Mouse (Mus musculus): ENCODE data around the gene Max. TPM values are rescaled to one million over a fixed set of nuclear protein-coding genes. Genes with fewer than 3 reads are reported as not detected.

The Max gene
- polyA plus RNA-seq, 1 experiment from 2014 or later, result 13.1 TPM

DNA sequence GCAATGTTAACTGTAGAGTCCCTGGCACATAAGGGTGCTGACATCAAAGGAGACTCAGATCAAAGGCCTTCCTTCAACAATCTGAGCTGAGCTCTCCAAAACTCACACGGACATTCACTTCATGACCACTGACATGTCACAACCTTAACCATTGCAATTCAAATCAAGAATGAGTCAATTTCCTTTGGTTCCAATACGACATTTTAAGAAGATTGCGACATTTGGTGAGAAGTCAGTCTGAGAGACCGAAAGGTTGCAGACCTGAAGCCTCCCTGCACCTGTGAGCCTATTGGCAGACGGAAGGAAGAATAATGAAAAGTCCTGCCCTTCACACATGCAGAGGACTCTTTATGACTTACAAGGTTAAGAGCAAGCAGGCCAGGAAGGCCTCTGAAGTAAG, 11.7 kb downstream of the Max start:
- Histone ChIP-seq H3K4me1 (peaks cover 18% of the 10 kb centered on the region), H3K4me2 (no peak overlapping the region), H3K27ac (no peak overlapping the region), H3K4me3 (no peak overlapping the region), H3K27me3 (no peaks in the 10 kb centered on the region), H3K9ac (no peak overlapping the region), H3K9me3 (no peaks in the 10 kb centered on the region), H3K36me3 (peaks cover 82% of the 10 kb centered on the region)
- WGBS, result 81% methylated on average over 5 of the region's 5 CpGs
- no peak for ATAC-seq (ENCODE audit: borderline replicate concordance, extremely low read depth, low FRiP score, low TSS enrichment)

DNA sequence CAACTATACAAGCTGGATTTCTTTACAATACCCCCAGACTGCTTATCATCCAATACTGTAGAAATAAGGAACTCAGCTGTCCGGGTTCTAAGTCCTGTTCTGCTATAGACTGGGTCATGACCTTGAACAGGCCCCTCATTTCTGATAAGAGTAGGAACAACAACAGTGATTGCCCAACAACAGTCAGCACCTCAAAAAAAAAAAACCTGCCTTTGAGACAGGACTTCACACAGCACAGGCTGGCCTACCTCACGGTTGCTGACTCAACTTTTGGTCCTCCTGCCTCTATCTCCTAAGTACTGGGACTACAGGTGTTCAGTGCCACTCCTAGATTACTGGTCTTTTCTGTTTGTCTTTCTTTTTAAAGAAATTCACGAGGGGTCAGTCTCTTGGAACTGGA, 13.2 kb downstream of the Max start:
- H3K4me3 ChIP-seq, result no peak overlapping the region
- WGBS, result 60% methylated on average over 3 of the region's 3 CpGs
- no peak overlapping the region for H3K4me2 ChIP-seq
- H3K9me3 ChIP-seq, result no peaks in the 10 kb centered on the region
- no peak overlapping the region for H3K27ac ChIP-seq
- H3K27me3 ChIP-seq, result no peaks in the 10 kb centered on the region
- peaks cover 4% of the 10 kb centered on the region for H3K4me1 ChIP-seq
- ATAC-seq (ENCODE audit: borderline replicate concordance, extremely low read depth, low FRiP score, low TSS enrichment), result no peak
- peaks cover 94% of the 10 kb centered on the region for H3K36me3 ChIP-seq
- H3K9ac ChIP-seq, result no peak overlapping the region

DNA sequence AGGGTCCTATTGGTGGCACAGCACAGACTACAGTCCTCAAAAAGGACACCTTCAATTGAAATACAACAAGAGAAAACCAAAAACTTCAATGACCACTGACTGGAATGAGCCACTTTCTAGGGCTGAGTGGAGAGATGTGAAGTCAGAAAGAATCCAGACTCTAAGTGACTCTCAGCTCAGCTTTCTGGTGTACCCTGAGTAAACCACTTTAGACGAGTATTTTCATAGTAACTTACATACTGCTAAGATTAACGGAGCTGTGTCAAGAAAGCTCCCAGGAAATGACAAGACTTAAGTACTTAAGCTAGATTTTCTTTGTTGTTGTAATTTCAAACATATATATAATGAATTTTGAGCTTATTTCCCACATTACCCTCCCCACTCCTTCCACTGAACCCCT, 13.8 kb downstream of the Max start:
- ATAC-seq (ENCODE audit: borderline replicate concordance, extremely low read depth, low FRiP score, low TSS enrichment), result no peak
- no peak overlapping the region for H3K4me2 ChIP-seq
- no peak overlapping the region for H3K4me3 ChIP-seq
- WGBS, result 61% methylated on average over 2 of the region's 2 CpGs
- no peaks in the 10 kb centered on the region for H3K4me1 ChIP-seq
- no peak overlapping the region for H3K27ac ChIP-seq
- no peaks in the 10 kb centered on the region for H3K27me3 ChIP-seq
- H3K9me3 ChIP-seq, result no peaks in the 10 kb centered on the region
- H3K9ac ChIP-seq, result no peak overlapping the region
- peaks cover 96% of the 10 kb centered on the region for H3K36me3 ChIP-seq

DNA sequence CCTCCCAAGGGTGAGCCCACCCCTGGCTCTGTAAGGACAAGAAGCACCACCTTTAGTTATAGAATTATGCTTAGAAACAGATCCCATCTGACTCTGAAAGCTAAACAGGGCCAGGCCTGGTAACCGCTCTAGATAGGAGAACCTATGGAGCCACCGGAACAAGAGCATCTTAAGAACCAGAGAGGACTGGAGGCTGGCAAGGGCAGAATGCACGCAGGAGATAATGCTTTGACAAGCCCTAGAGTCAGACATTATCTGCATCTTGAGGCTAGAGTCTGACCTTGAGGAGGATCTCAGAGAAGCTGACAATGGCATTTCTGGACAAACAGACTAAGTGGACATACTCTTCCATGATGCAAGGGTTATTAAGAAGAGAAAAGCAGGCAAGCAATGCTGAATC, 14.5 kb downstream of the Max start:
- ATAC-seq (ENCODE audit: borderline replicate concordance, extremely low read depth, low FRiP score, low TSS enrichment), result no peak
- H3K9me3 ChIP-seq, result no peaks in the 10 kb centered on the region
- no peaks in the 10 kb centered on the region for H3K27me3 ChIP-seq
- no peaks in the 10 kb centered on the region for H3K4me1 ChIP-seq
- H3K4me2 ChIP-seq, result no peak overlapping the region
- peaks cover 95% of the 10 kb centered on the region for H3K36me3 ChIP-seq
- 94% methylated on average over 3 of the region's 3 CpGs for WGBS
- no peak overlapping the region for H3K27ac ChIP-seq
- no peak overlapping the region for H3K4me3 ChIP-seq
- no peak overlapping the region for H3K9ac ChIP-seq

DNA sequence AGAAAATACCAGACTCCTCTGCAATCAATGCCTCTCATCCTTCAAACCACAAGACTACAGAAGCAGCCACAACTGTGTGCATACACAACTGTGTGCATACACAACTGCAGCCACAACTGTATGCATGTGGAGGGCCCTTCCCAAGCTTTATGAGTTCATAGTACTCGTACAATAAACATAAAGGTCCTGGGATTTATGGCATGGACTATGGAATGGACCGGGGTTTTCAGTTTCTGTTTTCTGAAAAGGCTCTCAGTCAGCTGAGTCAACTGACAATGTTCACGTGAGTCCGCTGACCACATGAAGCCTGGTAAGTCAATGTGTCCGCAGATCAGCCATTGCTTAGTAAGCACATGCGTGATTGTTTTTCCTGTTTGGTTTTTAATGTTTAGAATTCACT, 18.5 kb downstream of the Max start:
- H3K36me3 ChIP-seq, result peaks cover 96% of the 10 kb centered on the region
- H3K4me2 ChIP-seq, result no peak overlapping the region
- H3K9me3 ChIP-seq, result no peaks in the 10 kb centered on the region
- H3K27ac ChIP-seq, result no peak overlapping the region
- WGBS, result 85% methylated on average over 6 of the region's 6 CpGs
- no peaks in the 10 kb centered on the region for H3K27me3 ChIP-seq
- H3K4me3 ChIP-seq, result no peak overlapping the region
- no peak overlapping the region for H3K9ac ChIP-seq
- no peak for ATAC-seq (ENCODE audit: borderline replicate concordance, extremely low read depth, low FRiP score, low TSS enrichment)
- no peaks in the 10 kb centered on the region for H3K4me1 ChIP-seq

DNA sequence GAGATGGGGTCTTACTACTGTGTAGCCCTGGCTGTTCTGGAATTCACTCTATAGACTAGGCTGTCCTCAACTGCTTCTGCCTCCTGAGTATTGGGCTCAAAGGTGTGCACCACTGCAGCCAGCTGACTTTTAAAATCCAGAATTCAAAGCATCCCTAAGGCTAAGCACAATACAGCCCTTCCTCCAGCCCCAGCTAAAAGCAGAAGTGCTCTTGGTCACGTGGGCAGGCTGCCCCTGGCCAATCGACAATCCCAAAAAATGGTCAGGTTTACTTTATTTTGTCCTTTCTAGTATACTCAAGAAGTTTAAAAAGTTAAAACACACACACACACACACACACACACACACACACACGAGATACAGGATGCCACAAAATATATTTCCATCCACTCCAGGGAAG, 19.0 kb downstream of the Max start:
- WGBS, result 78% methylated on average over 3 of the region's 3 CpGs
- Histone ChIP-seq H3K9ac (no peak overlapping the region), H3K4me2 (no peak overlapping the region), H3K27ac (no peak overlapping the region), H3K4me1 (no peaks in the 10 kb centered on the region), H3K4me3 (no peak overlapping the region), H3K27me3 (no peaks in the 10 kb centered on the region), H3K36me3 (peaks cover 96% of the 10 kb centered on the region), H3K9me3 (no peaks in the 10 kb centered on the region)
- no peak for ATAC-seq (ENCODE audit: borderline replicate concordance, extremely low read depth, low FRiP score, low TSS enrichment)

DNA sequence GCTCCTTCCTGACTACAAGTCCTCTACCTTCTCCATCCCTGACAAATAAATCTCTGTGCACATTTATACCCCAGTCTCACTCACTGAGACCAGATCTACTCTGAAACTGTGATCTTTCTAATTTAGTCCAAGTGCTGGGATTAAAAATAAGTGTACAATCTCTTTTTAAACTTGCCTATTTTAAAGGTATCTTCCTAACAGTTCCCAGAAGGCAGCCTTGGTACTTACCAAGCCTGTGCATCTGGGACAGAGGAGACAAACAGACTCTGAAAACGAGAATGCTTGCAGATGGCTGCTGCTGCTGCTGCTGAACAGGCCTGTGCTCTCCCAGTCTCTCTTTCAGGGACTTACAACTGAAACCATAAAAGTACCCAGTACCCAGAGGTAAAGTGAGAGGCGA, 19.5 kb downstream of the Max start:
- H3K4me1 ChIP-seq, result no peaks in the 10 kb centered on the region
- peaks cover 95% of the 10 kb centered on the region for H3K36me3 ChIP-seq
- 80% methylated on average over 2 of the region's 2 CpGs for WGBS
- H3K9me3 ChIP-seq, result no peaks in the 10 kb centered on the region
- H3K9ac ChIP-seq, result no peak overlapping the region
- no peak for ATAC-seq (ENCODE audit: borderline replicate concordance, extremely low read depth, low FRiP score, low TSS enrichment)
- H3K4me2 ChIP-seq, result no peak overlapping the region
- no peak overlapping the region for H3K4me3 ChIP-seq
- no peak overlapping the region for H3K27ac ChIP-seq
- no peaks in the 10 kb centered on the region for H3K27me3 ChIP-seq

DNA sequence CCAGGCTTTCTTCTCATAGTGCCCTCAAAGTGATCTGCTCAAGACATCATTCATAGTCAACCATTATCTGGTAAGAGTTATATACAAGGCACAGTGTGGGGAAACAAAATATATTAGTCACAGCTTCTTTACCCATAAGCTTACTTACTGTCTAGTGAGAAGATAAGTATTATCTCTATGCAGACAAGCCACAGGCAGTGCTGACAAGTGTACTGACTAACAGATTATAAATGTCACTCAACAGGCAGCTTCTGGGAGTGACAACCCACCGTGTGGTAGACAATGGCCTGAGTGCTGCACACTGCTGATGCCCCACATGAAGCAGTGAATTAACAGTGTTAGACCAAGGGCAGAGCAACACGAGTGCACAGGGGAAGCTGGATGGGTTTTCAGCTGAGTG, 20.5 kb downstream of the Max start:
- H3K4me3 ChIP-seq, result no peak overlapping the region
- no peak for ATAC-seq (ENCODE audit: borderline replicate concordance, extremely low read depth, low FRiP score, low TSS enrichment)
- H3K27ac ChIP-seq, result no peak overlapping the region
- H3K4me2 ChIP-seq, result no peak overlapping the region
- H3K27me3 ChIP-seq, result no peaks in the 10 kb centered on the region
- WGBS, result 69% methylated on average over 2 of the region's 2 CpGs
- H3K4me1 ChIP-seq, result no peaks in the 10 kb centered on the region
- H3K36me3 ChIP-seq, result peaks cover 96% of the 10 kb centered on the region
- H3K9ac ChIP-seq, result no peak overlapping the region
- no peaks in the 10 kb centered on the region for H3K9me3 ChIP-seq

DNA sequence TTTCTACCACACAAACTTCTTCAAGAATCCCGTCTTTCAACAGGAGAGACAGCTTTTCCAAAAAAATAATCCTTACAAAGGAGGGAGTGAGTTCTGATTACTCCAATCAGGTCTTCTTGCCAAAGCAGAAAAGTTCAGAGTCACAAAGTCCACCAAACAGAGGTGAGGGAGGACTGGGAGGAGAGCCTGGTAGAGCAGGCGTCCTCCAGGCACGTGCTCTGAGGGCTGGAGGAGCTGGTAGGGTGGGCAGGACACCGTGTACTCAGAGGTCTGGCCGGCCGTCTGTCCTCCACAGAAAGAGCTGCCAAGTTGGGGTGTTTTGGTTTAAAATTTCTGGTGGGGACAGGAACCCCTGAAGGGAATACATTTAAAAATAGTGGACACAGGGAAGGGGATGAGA, 24.0 kb downstream of the Max start:
- H3K4me1 ChIP-seq, result no peaks in the 10 kb centered on the region
- H3K4me2 ChIP-seq, result no peak overlapping the region
- ATAC-seq (ENCODE audit: borderline replicate concordance, extremely low read depth, low FRiP score, low TSS enrichment), result no peak
- peaks cover 71% of the 10 kb centered on the region for H3K36me3 ChIP-seq
- no peak overlapping the region for H3K27ac ChIP-seq
- H3K4me3 ChIP-seq, result no peak overlapping the region
- H3K9me3 ChIP-seq, result no peaks in the 10 kb centered on the region
- H3K27me3 ChIP-seq, result no peaks in the 10 kb centered on the region
- 88% methylated on average over 6 of the region's 6 CpGs for WGBS
- no peak overlapping the region for H3K9ac ChIP-seq

DNA sequence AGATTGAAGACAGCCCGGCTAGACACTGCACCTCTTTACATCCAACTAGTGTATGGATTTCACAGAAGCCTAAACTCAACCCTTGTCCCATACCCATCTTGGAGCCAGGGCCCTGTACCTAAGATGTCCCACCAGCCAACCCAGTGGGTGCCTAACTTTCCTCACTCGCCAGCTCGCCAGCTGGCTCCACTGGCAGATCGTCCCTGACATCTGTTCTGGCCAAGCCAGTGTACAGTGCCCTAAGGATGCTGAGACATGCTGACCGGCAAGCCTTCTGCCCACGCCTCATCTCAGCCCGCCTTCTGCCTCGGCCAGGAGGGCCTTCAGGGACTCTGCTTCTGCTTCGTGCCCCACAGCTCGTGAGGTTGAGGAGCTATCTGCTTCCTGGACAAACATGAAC, 25.8 kb downstream of the Max start:
- 85% methylated on average over 10 of the region's 10 CpGs for WGBS
- Histone ChIP-seq H3K4me3 (no peak overlapping the region), H3K4me1 (no peaks in the 10 kb centered on the region), H3K9ac (no peak overlapping the region), H3K36me3 (peaks cover 54% of the 10 kb centered on the region), H3K27ac (no peak overlapping the region), H3K4me2 (no peak overlapping the region), H3K9me3 (no peaks in the 10 kb centered on the region), H3K27me3 (no peaks in the 10 kb centered on the region)
- ATAC-seq (ENCODE audit: borderline replicate concordance, extremely low read depth, low FRiP score, low TSS enrichment), result no peak

DNA sequence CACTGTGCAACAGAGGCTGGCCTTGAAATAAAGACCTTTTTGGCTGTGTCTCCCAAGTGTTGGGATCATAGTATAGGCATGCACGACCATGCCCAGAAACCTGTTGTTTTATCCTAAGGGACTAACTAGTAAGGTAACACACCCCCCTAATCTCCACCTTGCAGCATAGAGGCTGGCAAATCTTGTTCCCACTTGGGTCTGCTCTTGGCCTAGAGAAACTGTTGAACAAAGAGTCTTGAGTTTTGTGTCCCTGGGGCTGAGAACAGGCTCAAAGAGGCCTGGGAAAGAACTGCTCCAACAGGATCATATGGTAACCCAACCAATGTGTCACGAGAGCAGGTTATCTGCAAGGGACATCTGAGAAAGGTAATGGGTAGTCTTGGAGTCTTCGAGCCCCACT, 27.6 kb downstream of the Max start:
- WGBS, result 85% methylated on average over 3 of the region's 3 CpGs
- H3K9me3 ChIP-seq, result no peaks in the 10 kb centered on the region
- H3K36me3 ChIP-seq, result peaks cover 36% of the 10 kb centered on the region
- H3K4me1 ChIP-seq, result no peaks in the 10 kb centered on the region
- no peaks in the 10 kb centered on the region for H3K27me3 ChIP-seq
- H3K9ac ChIP-seq, result no peak overlapping the region
- no peak overlapping the region for H3K27ac ChIP-seq
- no peak overlapping the region for H3K4me3 ChIP-seq
- ATAC-seq (ENCODE audit: borderline replicate concordance, extremely low read depth, low FRiP score, low TSS enrichment), result no peak
- no peak overlapping the region for H3K4me2 ChIP-seq

DNA sequence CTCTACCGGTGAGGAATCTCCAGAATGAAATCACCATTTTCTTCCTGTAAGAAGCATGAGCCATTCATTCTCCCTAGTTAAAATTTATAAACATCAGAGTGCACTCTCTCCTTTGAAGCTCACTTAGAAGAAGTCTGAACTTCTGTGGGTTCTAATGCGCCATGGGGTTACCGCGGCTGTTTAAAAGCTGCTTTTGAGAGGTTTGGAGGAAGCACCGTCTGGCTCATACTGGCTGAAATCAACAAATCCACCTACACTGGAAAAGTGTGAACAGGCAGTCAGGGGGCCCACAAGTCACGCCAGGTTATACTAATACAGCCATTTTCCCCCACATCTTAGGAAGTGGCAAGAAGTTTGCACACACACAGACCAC, 29.3 kb downstream of the Max start:
- Histone ChIP-seq H3K4me3 (no peak overlapping the region), H3K9ac (no peak overlapping the region), H3K27me3 (no peaks in the 10 kb centered on the region), H3K9me3 (no peaks in the 10 kb centered on the region), H3K27ac (peak overlapping the region; percentile 9; the same call in 1 of the 2 replicates), H3K4me2 (no peak overlapping the region), H3K4me1 (no peaks in the 10 kb centered on the region), H3K36me3 (peaks cover 19% of the 10 kb centered on the region)
- no peak for ATAC-seq (ENCODE audit: borderline replicate concordance, extremely low read depth, low FRiP score, low TSS enrichment)
- 66% methylated on average over 6 of the region's 6 CpGs for WGBS
